ENCODE assay signal across 9 mouse cellular contexts in the genomic region with DNA sequence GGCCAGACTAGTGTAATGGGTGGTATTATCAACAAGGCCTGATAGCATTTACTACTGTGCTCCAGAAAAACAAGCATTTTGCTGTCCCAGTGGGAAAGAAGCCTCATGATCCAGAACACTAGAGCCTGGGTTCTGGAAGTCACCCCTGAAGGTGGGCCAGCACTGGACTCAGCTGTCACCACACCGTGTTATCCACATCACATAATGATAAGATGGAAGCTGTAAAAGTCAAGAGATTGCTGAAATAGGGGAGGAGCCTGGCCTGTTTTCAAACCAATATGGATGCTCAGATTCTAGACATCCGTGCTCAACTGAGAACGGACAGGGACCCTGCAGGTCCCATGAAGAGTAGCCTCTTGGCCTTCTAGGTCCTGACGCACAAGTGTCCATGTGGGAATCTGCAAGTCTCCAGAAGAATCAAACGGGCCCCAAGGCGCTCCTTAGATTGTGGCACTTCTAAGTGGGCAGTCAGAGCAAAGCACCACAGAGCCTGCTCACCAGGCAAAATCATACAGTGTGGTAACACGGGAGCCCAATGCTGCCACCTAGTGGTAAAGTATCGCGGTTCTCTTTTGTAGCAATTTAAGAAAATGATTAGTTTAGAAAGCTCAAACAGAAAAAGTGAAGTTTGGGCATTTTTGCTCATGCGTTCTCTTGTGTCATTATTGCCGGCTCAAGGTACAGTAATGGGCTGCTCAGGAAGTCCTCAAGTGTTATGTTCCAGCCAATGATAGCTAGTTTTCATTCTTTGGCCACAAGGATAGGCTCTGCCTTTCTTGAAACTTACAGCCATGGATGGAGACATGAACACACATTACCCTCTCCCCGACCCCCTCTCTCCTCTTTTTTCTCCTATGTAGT. TPM values are rescaled to one million over a fixed set of nuclear protein-coding genes. Genes with fewer than 3 reads are reported as not detected.
DNase-seq lines count a peak whose midpoint lies in the region; ATAC-seq and TF ChIP-seq lines count a peak whose summit lies in the region.
"Had no signal": no experiment of that assay in that cellular context is flagged by ENCODE, and none has a peak within 500 bp of the region (broad histone marks: within the 10 kb centered on the region; RNA-seq: fewer than 3 reads in every experiment).

No protein-coding gene starts in this region.

- no peak overlapping the region for H3K27ac ChIP-seq in CH12.LX (ENCODE audit: insufficient read depth, low read depth)
- no peak overlapping the region for H3K27ac ChIP-seq in embryonic facial prominence, embryonic 15.5 days (replicated peaks)
- no peak overlapping the region for H3K27ac ChIP-seq in heart, embryonic 12.5 days (ENCODE audit: poor library complexity, severe bottlenecking)
- H3K27ac ChIP-seq in kidney, postnatal 0 days = no peak overlapping the region
- H3K27ac ChIP-seq in liver, embryonic 12.5 days = no peak overlapping the region
- H3K27ac ChIP-seq in neural tube, embryonic 14.5 days (ENCODE audit: low read depth, low read length) = no peak overlapping the region
- H3K27ac ChIP-seq in thymus, adult 2 months (ENCODE audit: control insufficient read depth, insufficient read depth, low read length) = no peak overlapping the region
- H3K27ac ChIP-seq: liver, embryonic 15.5 days had no signal

- H3K79me2 ChIP-seq in CH12.LX (replicated peaks; ENCODE audit: control insufficient read depth, extremely low read depth, insufficient read depth, poor library complexity, severe bottlenecking) = no peaks in the 10 kb centered on the region

- in situ Hi-C loops in CH12.LX (cut with MboI; ENCODE audit: low pct_ligation_motif_present, low pct_unique_long_range_greater_than_20kb, low sequenced_read_pairs) = loop anchor here (5.0 kb wide), 1 partner anchor 94 kb away; no protein-coding TSS in a partner anchor

- no peaks in the 10 kb centered on the region for H3K9me3 ChIP-seq in CH12.LX (replicated peaks; ENCODE audit: low read length)
- no peaks in the 10 kb centered on the region for H3K9me3 ChIP-seq in embryonic facial prominence, embryonic 15.5 days (replicated peaks)
- no peaks in the 10 kb centered on the region for H3K9me3 ChIP-seq in heart, embryonic 12.5 days (replicated peaks)
- no peaks in the 10 kb centered on the region for H3K9me3 ChIP-seq in kidney, postnatal 0 days (replicated peaks; ENCODE audit: low read length)
- no peaks in the 10 kb centered on the region for H3K9me3 ChIP-seq in liver, embryonic 12.5 days (replicated peaks)
- no peaks in the 10 kb centered on the region for H3K9me3 ChIP-seq in neural tube, embryonic 14.5 days (ENCODE audit: control insufficient read depth, low read length)
- H3K9me3 ChIP-seq: liver, embryonic 15.5 days had no signal

- H3K27me3 ChIP-seq in CH12.LX (replicated peaks) = peaks cover 71% of the 10 kb centered on the region
- H3K27me3 ChIP-seq in embryonic facial prominence, embryonic 15.5 days = no peaks in the 10 kb centered on the region
- 0 out of 2 replicates have a peak, but pooled peaks cover 2% of the 10 kb centered on the region for H3K27me3 ChIP-seq in heart, embryonic 12.5 days (replicated peaks)
- no peaks in the 10 kb centered on the region; the same call in 1 of the 2 replicates for H3K27me3 ChIP-seq in kidney, postnatal 0 days (ENCODE audit: insufficient read depth, low read length)
- no peaks in the 10 kb centered on the region for H3K27me3 ChIP-seq in liver, embryonic 12.5 days (replicated peaks)
- no peaks in the 10 kb centered on the region for H3K27me3 ChIP-seq in neural tube, embryonic 14.5 days (ENCODE audit: control insufficient read depth, insufficient read depth, low read length)
- no peaks in the 10 kb centered on the region for H3K27me3 ChIP-seq in thymus, adult 2 months (ENCODE audit: control insufficient read depth, insufficient read depth, low read length)
- H3K27me3 ChIP-seq: liver, embryonic 15.5 days had no signal

- no peak overlapping the region for H3K4me3 ChIP-seq in CH12.LX (replicated peaks in 1 of 3; ENCODE audit: low read depth in 2 of 3, low read length in 2 of 3, poor library complexity in 1 of 3)
- H3K4me3 ChIP-seq in embryonic facial prominence, embryonic 15.5 days (replicated peaks) = no peak overlapping the region
- H3K4me3 ChIP-seq in heart, embryonic 12.5 days = no peak overlapping the region
- no peak overlapping the region for H3K4me3 ChIP-seq in kidney, postnatal 0 days (replicated peaks; ENCODE audit: low read depth, low read length)
- no peak overlapping the region for H3K4me3 ChIP-seq in liver, embryonic 12.5 days
- H3K4me3 ChIP-seq in neural tube, embryonic 14.5 days (ENCODE audit: low read depth, low read length) = no peak overlapping the region
- no peak overlapping the region for H3K4me3 ChIP-seq in thymus, adult 2 months (ENCODE audit: control insufficient read depth, insufficient read depth, low read length)
- H3K4me3 ChIP-seq: liver, embryonic 15.5 days had no signal

- no peak for TF ChIP-seq EP300 in CH12.LX (IDR thresholded peaks at IDR 0.05; ENCODE audit: low read length)

- peak; percentile 78 to 90 for TF ChIP-seq CTCF in CH12.LX (conservative IDR thresholded peaks at IDR 0.05 in 1 of 2, IDR thresholded peaks at IDR 0.05 in 1 of 2; ENCODE audit: low read depth in 2 of 2, low read length in 2 of 2)
- peak; percentile 93 for TF ChIP-seq CTCF in kidney, postnatal 0 days (IDR thresholded peaks at IDR 0.05; ENCODE audit: low read depth)
- TF ChIP-seq CTCF in thymus, adult 2 months (IDR thresholded peaks at IDR 0.05; ENCODE audit: borderline replicate concordance, control insufficient read depth, extremely low read depth, insufficient read depth, low read length, poor library complexity) = 0 out of 2 replicates have a peak, but pooled peaks have one; percentile 51

- H3K4me2 ChIP-seq in CH12.LX (ENCODE audit: insufficient read depth, low read depth, poor library complexity, severe bottlenecking) = no peak overlapping the region
- H3K4me2 ChIP-seq in embryonic facial prominence, embryonic 15.5 days (replicated peaks) = no peak overlapping the region
- H3K4me2 ChIP-seq in heart, embryonic 12.5 days = peak overlapping the region; percentile 23; the same call in 1 of the 2 replicates
- H3K4me2 ChIP-seq in kidney, postnatal 0 days (ENCODE audit: low read length) = 0 out of 2 replicates have a peak overlapping the region, but pooled peaks have one; percentile 2
- no peak overlapping the region for H3K4me2 ChIP-seq in liver, embryonic 12.5 days
- H3K4me2 ChIP-seq in neural tube, embryonic 14.5 days (ENCODE audit: low read depth, low read length) = no peak overlapping the region
- H3K4me2 ChIP-seq: liver, embryonic 15.5 days had no signal

- 23% methylated on average over 12 of the region's 12 CpGs for WGBS in embryonic facial prominence, embryonic 15.5 days
- WGBS in heart, embryonic 12.5 days = 22% methylated on average over 12 of the region's 12 CpGs
- 21% methylated on average over 12 of the region's 12 CpGs for WGBS in kidney, postnatal 0 days
- 21% methylated on average over 12 of the region's 12 CpGs for WGBS in liver, embryonic 12.5 days (ENCODE audit: insufficient replicate concordance)
- 29% methylated on average over 12 of the region's 12 CpGs for WGBS in neural tube, embryonic 14.5 days
- 28% methylated on average over 12 of the region's 12 CpGs for WGBS in thymus, adult 2 months

- dilution Hi-C loops in CH12.LX (cut with MboI; ENCODE audit: extremely low pct_ligation_motif_present, extremely low pct_unique_long_range_greater_than_20kb, low sequenced_read_pairs) = no loop called here

- H3K9ac ChIP-seq in CH12.LX (ENCODE audit: insufficient read depth, low read depth) = no peak overlapping the region
- no peak overlapping the region for H3K9ac ChIP-seq in embryonic facial prominence, embryonic 15.5 days
- 0 out of 2 replicates have a peak overlapping the region, but pooled peaks have one; percentile 44 for H3K9ac ChIP-seq in heart, embryonic 12.5 days
- H3K9ac ChIP-seq in kidney, postnatal 0 days (ENCODE audit: low read depth, low read length) = no peak overlapping the region
- no peak overlapping the region for H3K9ac ChIP-seq in liver, embryonic 12.5 days
- no peak overlapping the region for H3K9ac ChIP-seq in neural tube, embryonic 14.5 days (replicated peaks; ENCODE audit: low read depth, low read length)
- H3K9ac ChIP-seq: liver, embryonic 15.5 days had no signal

- no peaks in the 10 kb centered on the region for H3K36me3 ChIP-seq in CH12.LX (replicated peaks in 1 of 2; ENCODE audit: control insufficient read depth in 1 of 2, insufficient read depth in 1 of 2, low read length in 1 of 2)
- H3K36me3 ChIP-seq in embryonic facial prominence, embryonic 15.5 days = no peaks in the 10 kb centered on the region
- no peaks in the 10 kb centered on the region for H3K36me3 ChIP-seq in heart, embryonic 12.5 days
- no peaks in the 10 kb centered on the region for H3K36me3 ChIP-seq in kidney, postnatal 0 days (ENCODE audit: insufficient read depth, low read length)
- H3K36me3 ChIP-seq in liver, embryonic 12.5 days = no peaks in the 10 kb centered on the region
- H3K36me3 ChIP-seq in neural tube, embryonic 14.5 days (ENCODE audit: control insufficient read depth, insufficient read depth, low read length) = no peaks in the 10 kb centered on the region
- no peaks in the 10 kb centered on the region for H3K36me3 ChIP-seq in thymus, adult 2 months (ENCODE audit: control insufficient read depth, insufficient read depth, low read length)
- H3K36me3 ChIP-seq: liver, embryonic 15.5 days had no signal

- no peak for TF ChIP-seq POLR2A in CH12.LX (IDR thresholded peaks at IDR 0.05; ENCODE audit: low read depth, low read length)
- TF ChIP-seq POLR2A in thymus, adult 2 months (IDR thresholded peaks at IDR 0.05; ENCODE audit: control insufficient read depth, extremely low read depth, insufficient read depth, low read length, poor library complexity) = no peak

- TF ChIP-seq RAD21 in CH12.LX (IDR thresholded peaks at IDR 0.05; ENCODE audit: low read depth, low read length) = peak; percentile 84

- DNase-seq in CH12.LX (ENCODE audit: extremely low read depth) = peak; percentile 77
- DNase-seq in brain, adult 2 months (ENCODE audit: low read depth, low spot score) = peak; percentile 90
- peak; percentile 90 for DNase-seq in kidney, postnatal 0 days (ENCODE audit: low spot score)
- DNase-seq in thymus, adult 2 months = peak; percentile 56

- H3K4me1 ChIP-seq in CH12.LX (ENCODE audit: control insufficient read depth in 1 of 2, insufficient read depth in 2 of 2) = no peaks in the 10 kb centered on the region
- H3K4me1 ChIP-seq in embryonic facial prominence, embryonic 15.5 days = no peaks in the 10 kb centered on the region
- 0 out of 2 replicates have a peak, but pooled peaks cover 4% of the 10 kb centered on the region for H3K4me1 ChIP-seq in heart, embryonic 12.5 days (replicated peaks)
- no peaks in the 10 kb centered on the region for H3K4me1 ChIP-seq in kidney, postnatal 0 days (replicated peaks; ENCODE audit: insufficient read depth, low read length)
- no peaks in the 10 kb centered on the region for H3K4me1 ChIP-seq in liver, embryonic 12.5 days
- H3K4me1 ChIP-seq in neural tube, embryonic 14.5 days (ENCODE audit: control insufficient read depth, insufficient read depth, low read length) = no peaks in the 10 kb centered on the region
- H3K4me1 ChIP-seq in thymus, adult 2 months (replicated peaks; ENCODE audit: control insufficient read depth, insufficient read depth, low read length) = no peaks in the 10 kb centered on the region
- H3K4me1 ChIP-seq: liver, embryonic 15.5 days had no signal

- peak; percentile 34; the same call in 1 of the 2 replicates for ATAC-seq in embryonic facial prominence, embryonic 15.5 days (ENCODE audit: insufficient number of reproducible peaks, low FRiP score, low TSS enrichment, low read depth)
- peak; percentile 62; the same call in 1 of the 2 replicates for ATAC-seq in heart, embryonic 12.5 days (ENCODE audit: insufficient number of reproducible peaks, low FRiP score)
- ATAC-seq in kidney, postnatal 0 days (replicated peaks; ENCODE audit: low FRiP score, low read depth) = peak; percentile 65; the same call in 1 of the 2 replicates
- 0 out of 2 replicates have a peak, but pooled peaks have one; percentile 37 for ATAC-seq in liver, embryonic 12.5 days
- ATAC-seq in neural tube, embryonic 14.5 days (ENCODE audit: low read depth) = peak; percentile 85; the same call in 1 of the 2 replicates

RNA-seq across cellular contexts. Expression of a gene that starts 32.9 kb away (rescaled TPM):
- total RNA-seq in CH12.LX (2012; rRNA removed) (not detected in 2 replicates), CH12.LX (2014; rRNA removed) (not detected in 2 replicates)
- polyA plus RNA-seq in CH12.LX (2012; ENCODE audit: insufficient read length, low read depth) = not detected in 2 replicates
- 0.05 TPM in 1 of 2 replicates, not detected in the other for polyA plus RNA-seq in embryonic facial prominence, embryonic 15.5 days (2015; fragmentation: Nextera tagmentation; extraction: Ambion mirVana)
- polyA plus RNA-seq in heart, embryonic 12.5 days (2016; fragmentation: Nextera tagmentation; extraction: Ambion mirVana) = not detected in 2 replicates
- not detected in 2 replicates for polyA plus RNA-seq in kidney, postnatal 0 days (2015; fragmentation: Nextera tagmentation; extraction: Ambion mirVana)
- not detected in 2 replicates for polyA plus RNA-seq in liver, embryonic 12.5 days (2016; fragmentation: Nextera tagmentation; extraction: Ambion mirVana)
- 0.11 and 0.13 TPM in 2 replicates for polyA plus RNA-seq in neural tube, embryonic 14.5 days (2014; fragmentation: Nextera tagmentation; extraction: Ambion mirVana)
- 0.05 and 0.06 TPM in 2 replicates for polyA plus RNA-seq in thymus, adult 2 months (2012; rRNA removed)
- polyA plus RNA-seq: liver, embryonic 15.5 days had no signal

RNA-seq across cellular contexts. Expression of a gene that starts 57.4 kb away (rescaled TPM):
- total RNA-seq in CH12.LX (2012; rRNA removed) (not detected in 2 replicates), CH12.LX (2014; rRNA removed) (not detected in 2 replicates)
- polyA plus RNA-seq in CH12.LX (2012; ENCODE audit: insufficient read length, low read depth) = not detected in 2 replicates
- polyA plus RNA-seq in embryonic facial prominence, embryonic 15.5 days (2015; fragmentation: Nextera tagmentation; extraction: Ambion mirVana) = 0.29 TPM in 1 of 2 replicates, not detected in the other
- 0.06 TPM in 1 of 2 replicates, not detected in the other for polyA plus RNA-seq in heart, embryonic 12.5 days (2016; fragmentation: Nextera tagmentation; extraction: Ambion mirVana)
- polyA plus RNA-seq in kidney, postnatal 0 days (2015; fragmentation: Nextera tagmentation; extraction: Ambion mirVana) = 0.07 TPM in 1 of 2 replicates, not detected in the other
- polyA plus RNA-seq in liver, embryonic 12.5 days (2016; fragmentation: Nextera tagmentation; extraction: Ambion mirVana) = not detected in 2 replicates
- polyA plus RNA-seq in neural tube, embryonic 14.5 days (2014; fragmentation: Nextera tagmentation; extraction: Ambion mirVana) = 13.5 and 17.5 TPM in 2 replicates
- 0.08 and 0.13 TPM in 2 replicates for polyA plus RNA-seq in thymus, adult 2 months (2012; rRNA removed)
- polyA plus RNA-seq: liver, embryonic 15.5 days had no signal

RNA-seq across cellular contexts. Expression of a gene that starts 59.4 kb away (rescaled TPM):
- total RNA-seq in CH12.LX (2012; rRNA removed) (19.0 and 20.4 TPM in 2 replicates), CH12.LX (2014; rRNA removed) (19.9 and 26.0 TPM in 2 replicates)
- 11.4 and 14.1 TPM in 2 replicates for polyA plus RNA-seq in CH12.LX (2012; ENCODE audit: insufficient read length, low read depth)
- polyA plus RNA-seq in embryonic facial prominence, embryonic 15.5 days (2015; fragmentation: Nextera tagmentation; extraction: Ambion mirVana) = 63.0 and 64.8 TPM in 2 replicates
- 67.5 and 68.1 TPM in 2 replicates for polyA plus RNA-seq in heart, embryonic 12.5 days (2016; fragmentation: Nextera tagmentation; extraction: Ambion mirVana)
- 83.4 and 88.6 TPM in 2 replicates for polyA plus RNA-seq in kidney, postnatal 0 days (2015; fragmentation: Nextera tagmentation; extraction: Ambion mirVana)
- polyA plus RNA-seq in liver, embryonic 12.5 days (2016; fragmentation: Nextera tagmentation; extraction: Ambion mirVana) = 22.5 and 23.5 TPM in 2 replicates
- 45.7 and 54.9 TPM in 2 replicates for polyA plus RNA-seq in neural tube, embryonic 14.5 days (2014; fragmentation: Nextera tagmentation; extraction: Ambion mirVana)
- polyA plus RNA-seq in thymus, adult 2 months (2012; rRNA removed) = 35.8 and 46.3 TPM in 2 replicates

Comparison
In these comparisons a context has a peak if more than half of its experiments do, and no peak if none do; other contexts are left out.
1. H3K4me2 ChIP-seq: peak in heart, embryonic 12.5 days (single experiment) and kidney, postnatal 0 days (single experiment); none in CH12.LX (single experiment), embryonic facial prominence, embryonic 15.5 days (single experiment), liver, embryonic 12.5 days (single experiment) and neural tube, embryonic 14.5 days (single experiment).
2. ATAC-seq: peak in every context shown above with its lines; median percentile 85 in neural tube, embryonic 14.5 days; 65 in kidney, postnatal 0 days; 62 in heart, embryonic 12.5 days; 37 in liver, embryonic 12.5 days; 34 in embryonic facial prominence, embryonic 15.5 days.
3. RNA of a gene that starts 57.4 kb away (polyA plus RNA-seq): 13.5 to 17.5 TPM in neural tube, embryonic 14.5 days; 0.08 to 0.13 TPM in thymus, adult 2 months, 0.07 TPM in kidney, postnatal 0 days, 0.06 TPM in heart, embryonic 12.5 days, 0.29 TPM in embryonic facial prominence, embryonic 15.5 days, not detected in liver, embryonic 12.5 days and not detected in CH12.LX; every median in the first group is over 10 times any median in the second.
4. Peak in every context shown above with its lines, with median percentiles within 50 percentile points of each other: DNase-seq and CTCF ChIP-seq.